Mouse (Mus musculus): ENCODE measurements around the gene Slc20a1.

The Slc20a1 gene

GRCm38 (mm10) chr2:129192392-129193150 is 6.0 kb upstream of the Slc20a1 start:
- no peak for DNase-seq

GRCm38 (mm10) chr2:129196317-129196716 is 2.2 kb upstream of the Slc20a1 start:
- no peak for DNase-seq

- DNase-seq = no peak
Observed at GRCm38 (mm10) chr2:129197197-129197596, 1.4 kb upstream of the Slc20a1 start.

GRCm38 (mm10) chr2:129197843-129198435 is 625 bp upstream of the Slc20a1 start:
- DNase-seq = no peak

- DNase-seq = no peak
Observed at GRCm38 (mm10) chr2:129199328-129200085, 943 bp downstream of the Slc20a1 start.

GRCm38 (mm10) chr2:129205000-129205399 is 6.4 kb downstream of the Slc20a1 start:
- DNase-seq = no peak

- DNase-seq = peak; percentile 59
Observed at GRCm38 (mm10) chr2:129206824-129207223, 8.3 kb downstream of the Slc20a1 start.

GRCm38 (mm10) chr2:129208181-129208746 is 9.7 kb downstream of the Slc20a1 start:
- DNase-seq = no peak

GRCm38 (mm10) chr2:129210089-129210749 is 11.7 kb downstream of the Slc20a1 start:
- DNase-seq = no peak

- DNase-seq = no peak
Observed at GRCm38 (mm10) chr2:129211255-129211654, 12.7 kb downstream of the Slc20a1 start.

GRCm38 (mm10) chr2:129211957-129212356 is 13.4 kb downstream of the Slc20a1 start:
- DNase-seq = no peak

GRCm38 (mm10) chr2:129212566-129212965 is 14.0 kb downstream of the Slc20a1 start:
- DNase-seq = peak; percentile 61

GRCm38 (mm10) chr2:129214774-129215173 is 16.2 kb downstream of the Slc20a1 start:
- no peak for DNase-seq

- DNase-seq = no peak
Observed at GRCm38 (mm10) chr2:129217612-129218185, 19.1 kb downstream of the Slc20a1 start.

- DNase-seq = no peak
Observed at GRCm38 (mm10) chr2:129218537-129219105, 20.1 kb downstream of the Slc20a1 start.

- DNase-seq = no peak
Observed at GRCm38 (mm10) chr2:129221097-129221632, 22.6 kb downstream of the Slc20a1 start.

GRCm38 (mm10) chr2:129224178-129224577 is 25.6 kb downstream of the Slc20a1 start:
- DNase-seq = no peak

- no peak for DNase-seq
Observed at GRCm38 (mm10) chr2:129225251-129225819, 26.8 kb downstream of the Slc20a1 start.

- no peak for DNase-seq
Observed at GRCm38 (mm10) chr2:129226296-129226851, 27.8 kb downstream of the Slc20a1 start.

GRCm38 (mm10) chr2:129227011-129227529 is 28.5 kb downstream of the Slc20a1 start:
- no peak for DNase-seq

- DNase-seq = no peak
Observed at GRCm38 (mm10) chr2:129227709-129228108, 29.1 kb downstream of the Slc20a1 start.

Data from kidney, postnatal 14 days (tissue).